Mouse (Mus musculus) bone marrow macrophage, adult 2 months (primary cell): ENCODE measurements around the gene Gm49368.

Experiments used
- CTCF ChIP-seq: IDR thresholded peaks from 2 replicates; pipeline ENCODE4 v1.5.1; 2012; ENCODE audit warnings: low read depth, mild to moderate bottlenecking, low read length, moderate library complexity
- POLR2A ChIP-seq: IDR thresholded peaks from 2 replicates; pipeline ENCODE4 v1.6.1; 2012; ENCODE audit warnings: mild to moderate bottlenecking, low read depth, low read length, borderline replicate concordance

DNA sequence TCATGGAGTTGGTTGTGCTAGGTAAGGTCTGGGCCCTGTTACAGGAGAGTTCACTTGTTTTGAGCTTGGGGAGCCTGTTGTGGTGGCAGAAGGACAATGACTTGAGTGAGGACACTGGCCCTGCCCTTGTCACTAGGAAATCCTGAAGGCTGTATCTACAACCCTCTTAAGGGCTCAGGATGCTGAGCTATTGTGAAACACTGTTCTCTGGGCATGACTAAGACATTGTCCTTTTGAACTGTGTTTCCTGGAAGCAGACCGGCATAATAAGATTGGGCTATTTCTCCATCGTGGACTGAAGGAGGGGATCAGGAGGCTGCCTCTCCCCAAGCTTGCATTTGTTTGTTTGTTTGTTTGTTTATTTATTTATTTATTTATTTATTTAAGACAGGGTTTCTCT is 43.3 kb upstream of the Gm49368 start:
- TF ChIP-seq CTCF (no peak), POLR2A (no peak)
